Mouse (Mus musculus) liver, embryonic 16.5 days (tissue): Measurements from ENCODE around the gene Cxcl16. TPM values are rescaled to one million over a fixed set of nuclear protein-coding genes. Genes with fewer than 3 reads are reported as not detected.

Source experiments
- ATAC-seq: fragments of 200-750 bp; cut with Nextera tagmentation; 2 replicates; pipeline ENCODE4 v1.8.0; 2017; ENCODE audit warnings: low read depth, mild to moderate bottlenecking, moderate number of reproducible peaks, moderate library complexity
- H3K27ac ChIP-seq: fragments of 300-500 bp; sonication (generic); 2 replicates; pipeline ENCODE4 v1.5.1; 2014; ENCODE audit warnings: mild to moderate bottlenecking, low read length
- H3K27me3 ChIP-seq: fragments of 300-500 bp; sonication (generic); 2 replicates; pipeline ENCODE4 v1.6.1; 2014; ENCODE audit warnings: low read depth, low read length, mixed read lengths; ENCODE audit not compliant: control insufficient read depth, insufficient read depth
- H3K36me3 ChIP-seq: fragments of 300-500 bp; sonication (generic); 2 replicates; pipeline ENCODE4 v1.6.1; 2014; ENCODE audit warnings: mild to moderate bottlenecking; ENCODE audit not compliant: control insufficient read depth, insufficient read depth
- H3K4me1 ChIP-seq: fragments of 300-500 bp; sonication (generic); 2 replicates; pipeline ENCODE4 v1.6.1; 2014; ENCODE audit warnings: low read depth, low read length, mixed read lengths; ENCODE audit not compliant: control insufficient read depth
- H3K4me2 ChIP-seq: fragments of 300-500 bp; sonication (generic); 2 replicates; pipeline ENCODE4 v1.6.1; 2014; ENCODE audit warnings: low read depth, low read length, mixed read lengths
- H3K4me3 ChIP-seq: fragments of 300-500 bp; sonication (generic); 2 replicates; pipeline ENCODE4 v1.5.1; 2014; ENCODE audit warnings: low read depth, mild to moderate bottlenecking, low read length
- H3K9ac ChIP-seq: fragments of 300-500 bp; sonication (generic); 2 replicates; pipeline ENCODE4 v1.6.1; 2014; ENCODE audit warnings: low read depth, low read length
- H3K9me3 ChIP-seq: fragments of 300-500 bp; sonication (generic); replicated peaks from 2 replicates; pipeline ENCODE4 v1.6.1; 2016; ENCODE audit warnings: low read length; ENCODE audit not compliant: control insufficient read depth
- WGBS: fragments of 180-500 bp; shearing (Covaris S2); extraction: QIAGEN DNeasy Blood & Tissue Kit; methylation state at CpG from one replicate; pipeline ENCODE4 v1.1.7; 2014; ENCODE audit not compliant: insufficient replicate concordance; 5-methylcytosine and 5-hydroxymethylcytosine counted together
- polyA plus RNA-seq: library from polyadenylated mRNA; unstranded; fragments of >200 nt; fragmentation: Nextera tagmentation; extraction: Ambion mirVana; gene quantifications from 2 replicates; pipeline ENCODE4 v1.2.1, GENCODE M21; 2015

The Cxcl16 gene
- polyA plus RNA-seq = 2.6 and 3.0 TPM in 2 replicates

DNA sequence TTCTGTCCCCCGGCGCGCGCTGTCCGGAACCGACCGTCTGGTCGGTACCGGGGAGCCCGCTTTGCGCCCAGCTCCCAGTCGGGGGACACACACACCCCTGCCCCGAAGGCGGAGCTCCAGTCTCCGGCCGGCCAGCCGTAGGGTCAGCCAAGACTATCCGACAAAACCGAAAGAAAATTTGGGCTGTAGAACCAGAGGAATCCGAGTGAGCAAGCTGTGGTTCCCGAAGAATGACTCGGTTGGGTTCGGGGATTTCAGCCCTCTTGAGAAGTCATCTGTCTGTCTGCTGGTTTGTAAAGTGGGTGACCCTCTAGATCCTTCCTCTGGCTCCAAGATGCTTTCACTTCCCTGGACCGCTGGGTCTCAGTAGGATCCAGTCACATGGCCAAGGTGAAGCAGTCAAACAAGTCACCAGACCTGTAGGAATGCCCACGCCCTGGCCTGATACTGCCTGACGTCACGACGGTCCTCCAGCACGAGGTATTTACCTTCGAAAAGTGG is at the start of gene Cxcl16:
TSS of gene Cxcl16 (minus strand) at position 384 of the 501 bp plus-strand sequence.
- no peaks in the 10 kb centered on the region for H3K36me3 ChIP-seq
- no peaks in the 10 kb centered on the region; the same call in 1 of the 2 replicates for H3K4me1 ChIP-seq
- peak within 1 kb of the TSS; percentile 72 for H3K4me2 ChIP-seq
- ATAC-seq = no peak
- WGBS = 3% methylated on average over 30 of the region's 30 CpGs
- no peaks in the 10 kb centered on the region for H3K9me3 ChIP-seq
- H3K27ac ChIP-seq = no peak within 1 kb of the TSS
- peaks cover 39% of the 10 kb centered on the region for H3K27me3 ChIP-seq
- peak within 1 kb of the TSS; percentile 35; the same call in 1 of the 2 replicates for H3K9ac ChIP-seq
- peak within 1 kb of the TSS; percentile 61 for H3K4me3 ChIP-seq

DNA sequence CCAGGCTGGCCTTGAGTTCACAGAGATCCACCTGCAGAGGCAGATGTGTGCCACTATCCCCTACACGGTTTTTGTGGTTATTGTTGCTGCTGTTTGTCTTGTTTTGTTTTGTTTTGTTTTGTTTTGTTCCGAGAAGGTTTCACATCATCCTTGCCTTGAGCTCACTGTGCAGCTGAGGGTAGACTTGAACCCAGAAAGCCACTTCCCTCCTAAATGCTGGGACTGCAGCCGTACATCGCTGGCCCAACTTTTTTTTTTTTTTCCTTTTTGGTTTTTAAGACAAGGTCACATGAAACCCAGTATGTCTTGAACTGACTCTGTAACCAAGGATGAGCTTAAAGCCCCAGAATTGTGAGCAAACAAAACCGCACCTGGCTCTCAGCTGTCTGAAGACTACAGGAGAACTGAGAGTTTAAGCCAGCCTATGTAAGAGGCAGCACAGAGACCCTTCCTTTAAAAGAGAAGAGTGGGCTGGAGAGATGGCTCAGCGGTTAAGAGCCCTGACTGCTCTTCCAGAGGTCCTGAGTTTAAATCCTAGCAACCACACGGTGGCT is 47.3 kb upstream of the Cxcl16 start:
- no peak overlapping the region for H3K4me2 ChIP-seq
- no peaks in the 10 kb centered on the region for H3K36me3 ChIP-seq
- H3K4me1 ChIP-seq = peaks cover 8% of the 10 kb centered on the region
- H3K9ac ChIP-seq = no peak overlapping the region
- 57% methylated on average over 7 of the region's 7 CpGs for WGBS
- H3K9me3 ChIP-seq = no peaks in the 10 kb centered on the region
- peaks cover 3% of the 10 kb centered on the region; the same call in 1 of the 2 replicates for H3K27me3 ChIP-seq
- no peak for ATAC-seq
- H3K4me3 ChIP-seq = no peak overlapping the region
- no peak overlapping the region for H3K27ac ChIP-seq

DNA sequence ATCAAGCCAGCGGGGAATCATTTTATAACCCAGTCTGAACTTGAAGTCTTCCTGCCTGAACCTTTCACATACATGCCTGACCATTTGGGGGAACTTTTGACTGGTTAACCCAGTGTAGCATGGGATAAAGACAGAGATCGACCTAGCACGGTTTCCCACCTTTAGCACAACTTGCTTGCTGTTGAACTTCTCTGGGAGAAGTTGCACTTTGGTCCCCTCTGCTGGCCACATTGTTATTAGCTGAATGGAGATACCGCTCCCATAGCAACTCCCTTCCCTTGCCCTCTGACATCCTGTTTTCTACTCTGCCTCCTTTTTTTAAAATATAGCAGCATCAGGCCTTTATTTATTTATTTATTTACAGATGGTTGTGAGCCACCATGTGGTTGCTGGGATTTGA is 46.6 kb upstream of the Cxcl16 start:
- Histone ChIP-seq H3K4me2 (no peak overlapping the region), H3K27ac (no peak overlapping the region), H3K9me3 (no peaks in the 10 kb centered on the region), H3K36me3 (no peaks in the 10 kb centered on the region), H3K4me1 (peaks cover 8% of the 10 kb centered on the region), H3K4me3 (no peak overlapping the region), H3K9ac (no peak overlapping the region), H3K27me3 (peaks cover 3% of the 10 kb centered on the region; the same call in 1 of the 2 replicates)
- ATAC-seq = no peak
- WGBS = 19% methylated on average over 4 of the region's 4 CpGs

DNA sequence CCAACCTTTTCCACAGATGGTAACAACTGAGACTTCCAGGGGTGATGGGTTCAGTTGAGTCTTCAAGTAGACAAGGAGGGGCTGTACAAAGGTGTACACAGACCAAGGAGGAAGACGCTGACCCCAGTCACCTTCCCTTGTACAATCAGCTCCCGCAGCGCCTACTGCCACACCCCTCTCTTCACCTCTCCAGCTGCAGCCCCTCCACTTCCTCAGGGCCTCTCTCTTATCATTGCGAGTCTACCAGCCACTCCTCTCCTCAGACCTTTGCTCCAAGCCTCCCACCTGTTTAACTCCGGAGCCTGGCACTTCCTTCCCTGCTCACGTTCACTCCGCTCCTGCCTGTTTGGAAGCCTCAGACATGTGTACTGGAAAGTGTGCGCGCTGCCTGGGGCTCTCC is 45.2 kb upstream of the Cxcl16 start, which contains the start of gene Tm4sf5:
TSS of gene Tm4sf5 (plus strand) at position 275 of the 400 bp plus-strand sequence.
- H3K9me3 ChIP-seq = no peaks in the 10 kb centered on the region
- H3K36me3 ChIP-seq = no peaks in the 10 kb centered on the region
- no peak within 1 kb of the TSS for H3K4me2 ChIP-seq
- peaks cover 6% of the 10 kb centered on the region for H3K4me1 ChIP-seq
- peaks cover 3% of the 10 kb centered on the region; the same call in 1 of the 2 replicates for H3K27me3 ChIP-seq
- H3K27ac ChIP-seq = no peak within 1 kb of the TSS
- WGBS = 33% methylated on average over 9 of the region's 9 CpGs
- no peak within 1 kb of the TSS for H3K4me3 ChIP-seq
- no peak within 1 kb of the TSS for H3K9ac ChIP-seq
- no peak for ATAC-seq

DNA sequence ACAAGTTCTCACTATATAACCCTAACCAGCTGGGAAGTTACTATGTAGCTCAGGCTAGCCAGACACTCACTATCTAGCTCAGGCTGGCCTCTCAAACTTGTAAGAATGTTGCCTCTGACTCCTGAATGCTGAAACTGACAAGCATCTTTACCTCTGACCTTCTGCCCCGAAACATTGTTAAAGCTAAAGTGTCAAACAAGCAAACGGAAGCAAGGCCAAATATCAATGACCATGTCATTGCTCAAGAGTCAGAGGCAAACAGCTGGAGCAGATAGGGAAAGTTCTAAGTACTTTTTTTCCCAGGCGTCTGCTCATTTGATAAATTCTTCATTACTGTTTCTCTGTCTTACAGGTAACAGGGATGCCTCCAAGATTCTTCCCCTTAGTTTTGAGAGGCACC is 42.2 kb upstream of the Cxcl16 start:
- no peak overlapping the region for H3K27ac ChIP-seq

DNA sequence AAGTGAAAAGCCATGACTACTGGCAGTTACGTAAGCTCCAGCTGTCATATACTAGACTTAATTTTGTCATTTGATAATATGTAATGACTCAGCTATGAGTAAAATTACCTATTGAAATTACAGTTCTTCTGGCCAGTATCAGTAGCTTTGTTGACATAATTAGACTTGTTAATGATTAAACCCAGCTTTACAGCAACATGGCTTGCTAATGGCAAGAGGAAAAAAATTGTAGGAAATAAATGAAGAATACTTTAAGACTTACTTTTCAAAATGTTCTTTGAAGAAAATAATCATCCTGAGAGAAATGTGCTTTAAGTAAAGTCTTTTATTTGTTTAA is 40.7 kb upstream of the Cxcl16 start:
- 70% methylated on average over 1 of the region's 1 CpGs for WGBS
- Histone ChIP-seq H3K4me1 (peaks cover 6% of the 10 kb centered on the region), H3K36me3 (no peaks in the 10 kb centered on the region), H3K27ac (no peak overlapping the region), H3K9ac (no peak overlapping the region), H3K27me3 (no peaks in the 10 kb centered on the region; the same call in 1 of the 2 replicates), H3K4me2 (no peak overlapping the region), H3K9me3 (no peaks in the 10 kb centered on the region), H3K4me3 (no peak overlapping the region)
- no peak for ATAC-seq

More for the DNA sequence above, 42.2 kb upstream of the Cxcl16 start:
- 38% methylated on average over 3 of the region's 3 CpGs for WGBS
- Histone ChIP-seq H3K9me3 (no peaks in the 10 kb centered on the region), H3K4me2 (no peak overlapping the region), H3K36me3 (no peaks in the 10 kb centered on the region), H3K27me3 (no peaks in the 10 kb centered on the region; the same call in 1 of the 2 replicates), H3K4me3 (no peak overlapping the region), H3K9ac (no peak overlapping the region), H3K4me1 (peaks cover 6% of the 10 kb centered on the region)
- no peak for ATAC-seq

DNA sequence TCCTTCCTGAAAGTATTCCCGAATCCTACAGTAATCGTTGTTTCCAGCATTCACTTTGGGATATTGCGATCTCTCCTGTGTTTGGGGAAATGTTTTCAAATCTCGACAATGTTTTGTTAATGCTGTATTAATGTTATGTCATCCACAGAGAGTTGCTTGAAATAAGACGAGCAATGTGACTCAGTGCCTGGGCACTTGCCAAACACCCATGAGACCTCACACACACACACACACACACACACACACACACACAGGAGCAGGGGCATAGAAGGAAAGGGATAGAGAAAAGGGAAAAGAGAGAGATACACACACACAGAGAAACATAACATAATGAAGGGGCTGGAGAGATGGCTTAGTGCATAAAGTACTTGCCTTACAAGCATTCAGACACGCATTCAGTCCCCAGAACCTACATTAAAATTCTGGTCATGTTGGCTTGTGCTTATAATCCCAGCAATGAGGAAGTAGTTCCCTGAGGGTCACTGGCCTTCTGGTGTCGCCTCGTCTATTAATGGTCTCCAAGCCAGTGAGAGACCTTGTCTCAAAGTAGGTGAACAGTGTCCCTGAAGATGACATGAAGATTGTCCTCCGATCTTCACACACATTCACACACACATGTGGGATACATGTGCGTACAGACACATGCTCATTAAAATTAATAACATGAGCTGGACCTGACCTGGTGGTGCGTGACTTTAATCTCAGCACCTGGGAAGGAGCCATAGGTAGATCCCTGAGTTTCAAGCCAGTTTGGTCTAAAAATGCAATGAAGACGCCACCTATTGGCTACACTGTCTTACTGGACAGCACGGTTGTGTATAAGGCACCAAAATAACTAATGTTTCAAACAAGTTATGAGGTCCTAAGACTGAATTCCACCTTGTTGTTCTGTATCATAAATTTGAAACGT is 40.0 kb upstream of the Cxcl16 start:
- Histone ChIP-seq H3K9ac (no peak overlapping the region), H3K4me3 (no peak overlapping the region), H3K4me2 (no peak overlapping the region), H3K27me3 (no peaks in the 10 kb centered on the region; the same call in 1 of the 2 replicates), H3K9me3 (no peaks in the 10 kb centered on the region), H3K4me1 (peaks cover under 1% of the 10 kb centered on the region), H3K27ac (no peak overlapping the region), H3K36me3 (no peaks in the 10 kb centered on the region)
- 52% methylated on average over 14 of the region's 14 CpGs for WGBS
- no peak for ATAC-seq

DNA sequence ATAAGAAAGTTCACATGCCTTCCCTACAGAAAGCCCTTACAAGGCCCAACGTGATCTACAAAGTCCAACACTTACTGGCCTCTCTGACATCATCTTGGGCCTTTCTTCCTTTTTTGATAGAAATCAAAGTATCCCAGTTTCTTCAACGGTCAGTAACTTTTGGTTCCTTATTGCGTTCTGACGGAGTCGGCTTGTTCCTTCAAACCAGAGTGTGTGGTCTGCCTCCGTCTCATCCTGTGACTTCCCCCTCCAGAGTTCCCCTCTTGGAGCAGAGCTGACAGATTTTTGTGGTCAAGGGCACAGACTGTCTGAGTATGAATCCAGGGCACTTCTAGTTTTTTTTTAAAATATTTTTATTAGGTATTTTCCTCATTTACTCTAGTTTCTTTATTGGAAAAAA is 29.9 kb upstream of the Cxcl16 start:
- H3K36me3 ChIP-seq = no peaks in the 10 kb centered on the region
- no peaks in the 10 kb centered on the region for H3K27me3 ChIP-seq
- 23% methylated on average over 6 of the region's 6 CpGs for whole genome bisulfite sequencing
- H3K9ac ChIP-seq = no peak overlapping the region
- no peaks in the 10 kb centered on the region for H3K9me3 ChIP-seq
- no peak for ATAC-seq
- H3K4me2 ChIP-seq = no peak overlapping the region
- H3K4me1 ChIP-seq = no peaks in the 10 kb centered on the region
- H3K27ac ChIP-seq = no peak overlapping the region
- no peak overlapping the region for H3K4me3 ChIP-seq

DNA sequence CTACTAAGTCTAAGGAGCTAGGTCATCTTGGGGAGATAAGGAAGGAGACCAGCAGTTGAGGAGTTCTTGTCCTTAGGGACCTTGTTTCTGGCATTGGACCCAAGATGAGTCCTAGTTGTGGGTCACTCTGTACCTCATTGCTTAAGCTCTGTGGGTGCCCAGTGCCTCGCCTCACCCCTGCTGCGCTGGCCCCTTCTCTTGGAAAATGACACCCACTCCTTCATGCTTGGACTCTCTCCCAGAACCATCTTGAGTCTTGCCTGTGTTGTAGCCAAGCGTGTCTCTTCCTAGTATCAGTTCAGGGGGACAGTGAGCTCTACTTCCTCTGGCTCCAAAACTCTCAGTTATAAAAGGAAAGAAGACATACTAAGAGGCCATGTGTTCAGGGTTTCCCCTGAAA is 29.4 kb upstream of the Cxcl16 start:
- no peaks in the 10 kb centered on the region for H3K9me3 ChIP-seq
- H3K27me3 ChIP-seq = no peaks in the 10 kb centered on the region
- no peak overlapping the region for H3K4me2 ChIP-seq
- no peaks in the 10 kb centered on the region for H3K4me1 ChIP-seq
- no peak overlapping the region for H3K4me3 ChIP-seq
- no peak overlapping the region for H3K9ac ChIP-seq
- H3K27ac ChIP-seq = no peak overlapping the region
- WGBS = 56% methylated on average over 3 of the region's 3 CpGs
- H3K36me3 ChIP-seq = no peaks in the 10 kb centered on the region
- ATAC-seq = no peak
